Mouse (Mus musculus) MEL (cell line): ENCODE measurements around the gene Cryba1. TPM values are rescaled to one million over a fixed set of nuclear protein-coding genes. Genes with fewer than 3 reads are reported as not detected.
A peak's percentile ranks its signal among the peaks of the same experiment; 100 is the strongest.

Experiments used
- DNase-seq: peaks from one replicate; pipeline ENCODE4 v3.0.0; 2011; ENCODE audit warnings: low read depth, low spot score
- H3K27ac ChIP-seq: 2 replicates; pipeline ENCODE4 v1.5.1; 2012; ENCODE audit warnings: low read depth, mild to moderate bottlenecking, control low read depth, low read length, moderate library complexity; ENCODE audit not compliant: control insufficient read depth
- H3K27me3 ChIP-seq, 2 experiments: fragments of 150-350 bp in 1 of 2; sonication (generic) in 1 of 2; 2 replicates each; pipeline ENCODE4 v1.6.1; 2012; ENCODE audit warnings: low read length in 2 of 2, mild to moderate bottlenecking in 2 of 2, improper control_type of control experiment in 1 of 2, moderate library complexity in 1 of 2; ENCODE audit not compliant: insufficient read depth in 2 of 2, control insufficient read depth in 1 of 2
- H3K36me3 ChIP-seq, 2 experiments: 2 replicates each; pipeline ENCODE4 v1.6.1; 2012 to 2014; ENCODE audit warnings: low read length in 2 of 2, improper control_type of control experiment in 1 of 2, inconsistent platforms in 1 of 2, mild to moderate bottlenecking in 1 of 2; ENCODE audit not compliant: insufficient read depth in 2 of 2, control insufficient read depth in 1 of 2
- H3K4me1 ChIP-seq, 2 experiments: fragments of 150-350 bp in 1 of 2; sonication (generic) in 1 of 2; 2 replicates each; pipeline ENCODE4 v1.6.1; 2012; ENCODE audit warnings: low read length in 2 of 2, improper control_type of control experiment in 1 of 2, mild to moderate bottlenecking in 1 of 2; ENCODE audit not compliant: insufficient read depth in 2 of 2, control insufficient read depth in 1 of 2
- H3K4me3 ChIP-seq, 2 experiments: fragments of 150-350 bp in 1 of 2; sonication (generic) in 1 of 2; 2 replicates each; pipeline ENCODE4 v1.5.1; 2012; ENCODE audit warnings: low read depth in 2 of 2, low read length in 2 of 2, mild to moderate bottlenecking in 2 of 2, moderate library complexity in 2 of 2, control low read depth in 1 of 2, improper control_type of control experiment in 1 of 2; ENCODE audit not compliant: control insufficient read depth in 1 of 2, insufficient read depth in 1 of 2
- H3K79me2 ChIP-seq: 2 replicates; pipeline ENCODE4 v1.6.1; 2012; ENCODE audit warnings: mild to moderate bottlenecking, low read length, moderate library complexity; ENCODE audit not compliant: control insufficient read depth, poor library complexity, insufficient read depth
- H3K9ac ChIP-seq: 2 replicates; pipeline ENCODE4 v1.6.1; 2012; ENCODE audit warnings: low read depth, mild to moderate bottlenecking, control low read depth, low read length, moderate library complexity; ENCODE audit not compliant: control insufficient read depth, poor library complexity, severe bottlenecking
- H3K9me3 ChIP-seq: fragments of 150-350 bp; sonication (generic); replicated peaks from 2 replicates; pipeline ENCODE4 v1.6.1; 2012; ENCODE audit warnings: mild to moderate bottlenecking, low read length, improper control_type of control experiment, moderate library complexity; ENCODE audit not compliant: insufficient read depth
- BHLHE40 ChIP-seq: IDR thresholded peaks from 2 replicates; pipeline ENCODE4 v1.6.1; 2012; ENCODE audit warnings: low read depth, mild to moderate bottlenecking, inconsistent platforms, low read length, improper control_type of control experiment, borderline replicate concordance
- CHD1 ChIP-seq: IDR thresholded peaks from 2 replicates; pipeline ENCODE4 v1.6.1; 2012; ENCODE audit warnings: low read depth, mild to moderate bottlenecking, inconsistent platforms, low read length, improper control_type of control experiment
- CTCF ChIP-seq, 3 experiments: IDR thresholded peaks in 2 of 3; conservative IDR thresholded peaks in 1 of 3; 2 replicates each; pipeline ENCODE4 v1.5.1; 2011 to 2012; ENCODE audit warnings: low read length in 3 of 3, low read depth in 2 of 3, mild to moderate bottlenecking in 2 of 3, improper control_type of control experiment in 1 of 3, inconsistent platforms in 1 of 3, mixed read lengths in 1 of 3, moderate library complexity in 1 of 3; ENCODE audit not compliant: control insufficient read depth in 1 of 3, insufficient read depth in 1 of 3, poor library complexity in 1 of 3, severe bottlenecking in 1 of 3
- ELF1 ChIP-seq: IDR thresholded peaks from 2 replicates; pipeline ENCODE4 v1.6.1; 2014; ENCODE audit warnings: low read depth, mild to moderate bottlenecking, inconsistent platforms, low read length, improper control_type of control experiment, moderate library complexity
- JUND ChIP-seq: IDR thresholded peaks from 2 replicates; pipeline ENCODE4 v1.6.1; 2011; ENCODE audit warnings: low read depth, mild to moderate bottlenecking, improper control_type of control experiment, low read length
- KAT2A ChIP-seq: conservative IDR thresholded peaks from 2 replicates; pipeline ENCODE4 v1.6.1; 2012; ENCODE audit warnings: low read depth, low read length, improper control_type of control experiment, inconsistent platforms
- MAX ChIP-seq: IDR thresholded peaks from 2 replicates; pipeline ENCODE4 v1.6.1; 2011; ENCODE audit warnings: low read length, improper control_type of control experiment
- MAZ ChIP-seq: IDR thresholded peaks from 2 replicates; pipeline ENCODE4 v1.6.1; 2012; ENCODE audit warnings: low read depth, mild to moderate bottlenecking, inconsistent platforms, low read length, improper control_type of control experiment
- MEF2A ChIP-seq: IDR thresholded peaks from 2 replicates; pipeline ENCODE4 v1.6.1; 2014; ENCODE audit warnings: low read depth, mild to moderate bottlenecking, inconsistent platforms, low read length, improper control_type of control experiment; ENCODE audit not compliant: poor library complexity, insufficient replicate concordance, severe bottlenecking; ENCODE audit errors: extremely low read depth
- MXI1 ChIP-seq: IDR thresholded peaks from 2 replicates; pipeline ENCODE4 v1.6.1; 2011; ENCODE audit warnings: mild to moderate bottlenecking, low read depth, low read length, improper control_type of control experiment
- MYC ChIP-seq: IDR thresholded peaks from 2 replicates; pipeline ENCODE4 v1.6.1; 2011; ENCODE audit warnings: low read depth, mild to moderate bottlenecking, low read length, improper control_type of control experiment, moderate library complexity
- NELFE ChIP-seq: IDR thresholded peaks from 2 replicates; pipeline ENCODE4 v1.6.1; 2011; ENCODE audit warnings: low read depth, low read length, improper control_type of control experiment
- POLR2A ChIP-seq, 2 experiments: IDR thresholded peaks; 2 replicates each; pipeline ENCODE4 v1.6.1; 2011 to 2012; ENCODE audit warnings: low read length in 2 of 2, mild to moderate bottlenecking in 2 of 2, control low read depth in 1 of 2, improper control_type of control experiment in 1 of 2, low read depth in 1 of 2, moderate library complexity in 1 of 2; ENCODE audit not compliant: control insufficient read depth in 1 of 2, insufficient read depth in 1 of 2, poor library complexity in 1 of 2
- POLR2AphosphoS2 ChIP-seq: IDR thresholded peaks from 2 replicates; pipeline ENCODE4 v1.6.1; 2011; ENCODE audit warnings: low read length, improper control_type of control experiment
- RAD21 ChIP-seq: IDR thresholded peaks from 2 replicates; pipeline ENCODE4 v1.6.1; 2011; ENCODE audit warnings: mild to moderate bottlenecking, low read depth, low read length, improper control_type of control experiment
- RCOR1 ChIP-seq: IDR thresholded peaks from 2 replicates; pipeline ENCODE4 v1.6.1; 2012; ENCODE audit warnings: low read depth, mild to moderate bottlenecking, inconsistent platforms, low read length, improper control_type of control experiment
- SIN3A ChIP-seq: IDR thresholded peaks from 2 replicates; pipeline ENCODE4 v1.6.1; 2012; ENCODE audit warnings: low read length, improper control_type of control experiment, inconsistent platforms
- SMC3 ChIP-seq: IDR thresholded peaks from 2 replicates; pipeline ENCODE4 v1.6.1; 2011; ENCODE audit warnings: low read depth, low read length, improper control_type of control experiment
- TCF12 ChIP-seq: IDR thresholded peaks from 2 replicates; pipeline ENCODE4 v1.6.1; 2014; ENCODE audit warnings: low read depth, mild to moderate bottlenecking, inconsistent platforms, low read length, improper control_type of control experiment, moderate library complexity
- UBTF ChIP-seq: IDR thresholded peaks from 2 replicates; pipeline ENCODE4 v1.6.1; 2012; ENCODE audit warnings: low read depth, mild to moderate bottlenecking, inconsistent platforms, low read length, improper control_type of control experiment, moderate library complexity, borderline replicate concordance; ENCODE audit not compliant: insufficient read depth
- USF2 ChIP-seq, 2 experiments: IDR thresholded peaks; 2 replicates each; pipeline ENCODE4 v1.6.1; 2011 to 2012; ENCODE audit warnings: improper control_type of control experiment in 2 of 2, low read length in 2 of 2, borderline replicate concordance in 1 of 2, inconsistent platforms in 1 of 2, low read depth in 1 of 2, mild to moderate bottlenecking in 1 of 2; ENCODE audit not compliant: insufficient read depth in 1 of 2
- ZC3H11A ChIP-seq: IDR thresholded peaks from 2 replicates; pipeline ENCODE4 v1.6.1; 2012; ENCODE audit warnings: low read depth, mild to moderate bottlenecking, inconsistent platforms, low read length, improper control_type of control experiment
- ZMIZ1 ChIP-seq: IDR thresholded peaks from 2 replicates; pipeline ENCODE4 v1.6.1; 2012; ENCODE audit warnings: low read depth, mild to moderate bottlenecking, inconsistent platforms, low read length, improper control_type of control experiment, moderate library complexity
- ZNF384 ChIP-seq: IDR thresholded peaks from 2 replicates; pipeline ENCODE4 v1.6.1; 2012; ENCODE audit warnings: low read depth, mild to moderate bottlenecking, inconsistent platforms, low read length, improper control_type of control experiment
- polyA plus RNA-seq, 2 experiments: library from polyadenylated mRNA; stranded (reverse) in 1 of 2; unstranded in 1 of 2; fragments of >175 nt in 1 of 2; fragments of >200 nt in 1 of 2; gene quantifications; 2 replicates each; pipeline versions ENCODE4 v1.2.1 to v1.2.4; 2012; ENCODE audit warnings: low replicate concordance in 2 of 2, low read depth in 1 of 2; ENCODE audit not compliant: insufficient read length in 2 of 2, insufficient read depth in 1 of 2, missing spikeins in 1 of 2
- total RNA-seq: library from RNA; depleted of rRNA; stranded (reverse); fragments of 300-350 nt; gene quantifications from 2 replicates; pipeline ENCODE4 v1.2.3, GENCODE M21; 2012

The Cryba1 gene
- total and polyA plus RNA-seq, 3 experiments = not detected

DNA sequence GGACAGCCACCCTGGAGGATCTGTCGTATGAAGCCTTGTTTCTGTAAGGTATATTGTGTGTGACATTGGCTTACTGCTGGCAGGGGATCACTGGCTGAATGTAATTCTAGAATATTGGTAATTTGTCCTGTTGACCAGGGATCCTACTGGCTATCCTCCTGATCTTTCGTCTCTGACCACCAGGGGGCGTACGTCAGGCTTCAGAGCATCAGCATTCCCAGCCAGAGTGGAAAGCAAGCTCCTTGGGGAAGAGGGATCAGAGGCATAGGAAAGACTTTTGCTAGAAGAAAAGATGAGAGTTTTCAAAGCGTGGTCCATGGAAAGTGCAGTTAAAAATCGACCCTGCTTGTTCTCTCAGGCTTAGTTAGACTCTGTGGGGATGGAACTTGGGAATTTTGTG lies 12.2 kb upstream of the Cryba1 start:
- Histone ChIP-seq H3K27me3 (peaks cover 1 to 2% of the 10 kb centered on the region in 2 experiments; a peak in 2 of 4 replicates), H3K27ac (no peak overlapping the region), H3K4me1 (no peaks in the 10 kb centered on the region), H3K9ac (no peak overlapping the region), H3K9me3 (no peaks in the 10 kb centered on the region), H3K79me2 (no peaks in the 10 kb centered on the region), H3K4me3 (no peak overlapping the region), H3K36me3 (no peaks in the 10 kb centered on the region)
- TF ChIP-seq UBTF (no peak), BHLHE40 (no peak), ZMIZ1 (no peak), RCOR1 (no peak), MAX (no peak), TCF12 (no peak), CTCF (IDR thresholded peaks at IDR 0.05 in 2 of 3, conservative IDR thresholded peaks at IDR 0.05 in 1 of 3; ENCODE audit: control insufficient read depth in 1 of 3, insufficient read depth in 1 of 3, low read depth in 2 of 3, low read length in 3 of 3, poor library complexity in 1 of 3, severe bottlenecking in 1 of 3) (peak; percentile 94 to 98 (median 98)), USF2 (IDR thresholded peaks at IDR 0.05; ENCODE audit: borderline replicate concordance in 1 of 2, insufficient read depth in 1 of 2, low read depth in 1 of 2, low read length in 2 of 2) (no peak), ZC3H11A (peak; percentile 66), SIN3A (0 out of 2 replicates have a peak, but pooled peaks have one; percentile 25), SMC3 (peak; percentile 97), ZNF384 (no peak), POLR2A (IDR thresholded peaks at IDR 0.05; ENCODE audit: control insufficient read depth in 1 of 2, insufficient read depth in 1 of 2, low read depth in 1 of 2, low read length in 2 of 2, poor library complexity in 1 of 2) (no peak), POLR2AphosphoS2 (no peak), RAD21 (peak; percentile 64)
- DNase-seq = peak; percentile 74

DNA sequence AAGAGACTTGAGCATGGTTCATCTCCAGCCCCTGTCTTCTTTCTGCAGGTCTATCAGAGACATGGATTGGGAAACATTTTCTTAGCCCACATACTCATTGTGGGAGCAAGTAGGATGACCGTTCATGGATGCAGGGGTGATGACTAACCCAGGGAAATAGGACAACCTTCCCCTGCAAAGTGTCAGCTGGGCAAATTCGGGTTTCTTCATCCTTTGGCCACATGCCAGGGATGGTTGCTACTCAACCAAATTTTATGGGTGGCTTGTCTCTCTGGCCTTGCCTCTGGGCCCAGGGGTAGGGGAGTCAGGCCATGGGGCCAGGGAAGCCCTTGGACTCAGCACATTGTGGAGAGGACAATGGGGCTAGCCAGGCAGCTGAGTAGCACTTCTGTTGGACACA lies 3.5 kb upstream of the Cryba1 start:
- H3K9me3 ChIP-seq = no peaks in the 10 kb centered on the region
- no peak for DNase-seq
- no peak overlapping the region for H3K9ac ChIP-seq
- H3K36me3 ChIP-seq = no peaks in the 10 kb centered on the region
- no peaks in the 10 kb centered on the region; a peak in 1 of 4 replicates for H3K27me3 ChIP-seq
- H3K4me3 ChIP-seq = no peak overlapping the region
- TF ChIP-seq MAZ (no peak), CHD1 (no peak), ZNF384 (no peak), JUND (no peak), POLR2AphosphoS2 (no peak), MEF2A (no peak), SMC3 (no peak), NELFE (no peak), CTCF (IDR thresholded peaks at IDR 0.05 in 2 of 3, conservative IDR thresholded peaks at IDR 0.05 in 1 of 3; ENCODE audit: control insufficient read depth in 1 of 3, insufficient read depth in 1 of 3, low read depth in 2 of 3, low read length in 3 of 3, poor library complexity in 1 of 3, severe bottlenecking in 1 of 3) (no peak), KAT2A (no peak), MYC (no peak), BHLHE40 (no peak), MXI1 (no peak), TCF12 (no peak), ELF1 (no peak)
- H3K79me2 ChIP-seq = no peaks in the 10 kb centered on the region
- no peak overlapping the region for H3K27ac ChIP-seq
- no peaks in the 10 kb centered on the region for H3K4me1 ChIP-seq
